Mouse (Mus musculus): Measurements from ENCODE around the gene Dmbx1. TPM values are rescaled to one million over a fixed set of nuclear protein-coding genes. Genes with fewer than 3 reads are reported as not detected.

The Dmbx1 gene
- not detected for total RNA-seq (2021)
- long read RNA-seq, experiment 1: 0 reads
- long read RNA-seq, experiment 2: 0 reads

DNA sequence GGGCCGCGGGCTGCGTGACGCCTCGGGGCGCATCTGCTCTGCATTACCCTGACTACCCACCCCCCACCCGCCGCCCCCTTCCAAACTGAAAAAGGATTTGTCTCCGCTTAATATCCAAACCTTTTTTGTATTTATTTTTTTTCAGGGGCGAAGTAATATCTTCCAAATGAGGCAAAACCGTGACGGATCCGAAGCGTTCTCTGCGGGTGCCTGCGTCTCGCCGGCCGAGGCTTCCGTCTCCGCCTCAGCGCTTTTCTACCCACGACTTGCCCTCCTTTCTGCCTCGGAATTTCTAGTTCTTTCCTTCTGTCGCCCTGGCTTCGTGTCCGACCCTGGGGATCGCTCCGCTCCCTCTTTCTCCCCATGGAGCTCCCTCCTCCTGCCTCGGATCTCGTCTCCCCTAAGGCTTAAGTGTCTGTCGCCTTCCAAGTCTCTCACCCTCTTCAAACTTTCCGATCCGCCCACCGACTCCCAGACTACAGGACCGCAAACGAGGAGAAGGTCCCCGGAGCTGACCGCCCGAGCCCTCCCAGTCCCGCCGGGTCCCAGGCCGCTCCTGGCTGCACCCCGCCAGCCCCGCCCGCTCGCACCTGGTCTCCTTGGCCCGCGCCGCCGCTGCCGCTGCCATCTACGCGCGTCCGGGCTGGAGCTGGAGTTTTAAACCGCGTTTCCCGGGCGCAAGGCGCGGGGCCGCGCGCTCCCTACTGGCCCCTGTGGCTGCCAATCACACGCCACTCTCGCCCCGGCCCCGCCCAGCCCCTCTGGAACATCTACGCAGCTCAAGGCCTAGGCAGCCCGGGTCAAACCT lies at the start of gene Dmbx1:
Gene Dmbx1, minus strand, starts transcription at position 632 of the 808 bp plus-strand sequence.
- DNase-seq: peak; percentile 11 to 39

DNA sequence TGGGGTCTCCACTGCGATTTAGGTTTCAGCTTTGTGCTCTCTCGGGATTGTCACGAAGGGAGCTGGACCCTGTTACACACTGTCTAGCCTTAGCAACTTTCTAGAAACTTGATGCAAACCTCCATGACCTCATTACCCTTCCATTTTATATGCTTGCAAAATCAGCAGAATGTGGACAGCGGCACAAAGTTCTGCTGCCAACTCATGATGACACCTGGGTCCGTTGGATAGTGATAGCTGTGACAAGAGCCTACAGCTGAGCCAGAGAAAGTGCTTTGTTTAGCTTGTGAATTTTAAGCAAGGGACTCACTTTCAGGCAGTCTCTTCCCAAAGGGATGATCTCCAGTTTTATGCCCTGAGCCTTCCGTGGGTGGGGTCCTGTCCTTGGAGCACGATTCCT lies 49.7 kb upstream of the Dmbx1 start:
- no peak for DNase-seq

DNA sequence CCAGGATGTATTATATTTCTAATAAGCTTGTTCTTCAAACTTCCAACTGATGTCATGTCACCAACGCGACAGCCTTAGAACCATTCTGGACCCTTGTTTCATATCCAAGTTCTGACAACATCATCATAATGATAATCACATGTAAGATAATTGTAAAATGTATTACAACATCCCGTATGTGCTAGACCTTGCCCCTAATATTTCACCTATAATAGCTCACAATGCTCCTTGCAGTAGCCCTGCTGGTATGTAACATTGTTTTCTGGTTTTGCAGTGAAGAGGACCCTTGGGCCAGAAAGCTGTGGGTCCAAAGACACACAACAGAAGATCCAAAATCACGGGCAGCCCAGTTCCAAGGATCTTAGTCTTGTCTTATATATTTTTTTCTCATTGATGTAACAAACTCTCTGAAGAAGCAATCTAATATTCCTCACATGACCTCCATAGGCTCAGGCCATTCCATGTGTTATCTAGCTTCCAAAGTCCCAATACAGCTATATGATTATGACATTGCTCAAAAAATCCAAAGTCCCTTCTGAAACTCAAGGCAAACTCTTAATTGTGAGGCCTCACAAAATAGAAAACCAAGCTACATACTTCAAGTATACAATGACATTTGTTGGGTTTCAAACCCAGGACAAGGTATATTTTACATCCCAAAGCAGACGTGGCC lies 48.3 kb upstream of the Dmbx1 start:
- DNase-seq: no peak

DNA sequence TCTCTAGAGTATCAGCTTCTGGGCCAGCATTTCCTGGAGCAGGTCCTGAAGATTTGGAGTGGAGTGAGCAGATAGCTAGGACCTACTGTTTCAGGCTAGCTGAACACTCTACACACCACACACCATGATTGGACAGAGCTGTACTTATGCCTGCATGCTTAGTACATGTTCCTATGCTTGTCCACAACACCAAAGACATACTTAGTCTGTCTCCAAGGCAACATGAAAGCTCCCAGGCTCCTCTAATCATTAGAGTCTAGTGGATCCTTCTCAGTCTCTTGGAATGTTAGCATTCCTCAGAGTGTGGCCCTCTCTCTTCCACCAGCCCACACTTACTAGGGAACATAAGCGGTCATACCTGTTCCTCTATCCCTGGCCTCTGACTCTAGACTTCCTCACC lies 47.7 kb upstream of the Dmbx1 start:
- no peak for DNase-seq

DNA sequence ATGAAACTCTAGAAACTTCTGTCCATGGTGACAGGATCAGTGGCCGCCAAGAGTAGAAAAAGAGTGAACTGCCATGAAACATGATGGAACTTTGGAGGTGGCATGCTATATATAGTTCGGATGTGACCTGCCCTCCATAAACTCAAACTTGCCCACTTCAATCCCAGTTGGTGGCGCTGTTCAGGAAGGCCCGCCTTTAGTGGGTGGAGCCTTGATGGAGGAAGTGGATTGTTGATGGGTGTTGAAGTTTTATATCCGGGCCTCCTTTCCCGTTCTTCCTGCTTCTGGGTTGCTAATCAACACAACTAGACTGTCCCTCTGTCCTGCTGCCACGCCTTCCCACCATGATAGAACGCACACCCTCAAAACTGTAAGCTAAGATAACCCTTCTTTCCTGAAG lies 45.2 kb upstream of the Dmbx1 start:
- no peak for DNase-seq

DNA sequence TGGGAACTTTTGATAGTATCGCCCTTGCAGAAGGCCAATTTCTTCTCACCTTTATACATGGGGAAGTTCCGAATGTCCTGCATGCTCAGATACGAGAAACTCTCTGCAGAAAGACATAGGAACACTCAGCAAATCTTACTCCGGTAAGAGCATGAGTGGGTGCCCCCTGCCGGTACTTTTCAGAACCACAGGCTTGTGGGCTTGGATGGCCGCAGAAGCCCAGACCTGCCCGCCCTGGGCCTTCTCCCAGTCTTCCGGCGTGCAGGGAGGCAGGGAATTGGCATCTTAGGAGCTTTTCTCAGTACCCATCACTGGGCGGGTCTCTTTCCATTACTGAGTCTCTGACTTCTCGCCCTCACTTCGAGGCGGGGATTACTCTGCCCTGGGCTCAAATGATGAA lies 44.4 kb upstream of the Dmbx1 start:
- peak; percentile 86 to 89 for DNase-seq

DNA sequence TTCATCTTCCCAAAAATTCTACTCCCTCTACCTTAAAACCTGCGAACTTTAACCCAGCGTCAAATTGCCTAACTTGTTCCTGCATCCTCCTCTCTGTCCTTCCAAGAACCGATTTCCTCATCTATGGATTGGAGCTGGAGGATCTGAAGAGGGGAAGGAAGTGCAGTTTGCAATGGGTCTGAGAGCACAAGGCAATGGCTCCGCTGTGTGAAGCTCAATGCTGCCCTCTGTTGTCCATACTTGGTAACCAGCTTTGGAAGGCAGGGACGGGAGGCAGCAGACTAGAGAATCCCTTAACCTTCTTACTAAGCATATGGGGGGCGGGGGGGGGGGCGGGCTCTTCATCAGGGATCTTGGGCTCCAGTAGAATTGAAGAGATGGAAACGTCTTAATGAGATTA lies 41.0 kb upstream of the Dmbx1 start:
- peak; percentile 59 to 77 for DNase-seq

DNA sequence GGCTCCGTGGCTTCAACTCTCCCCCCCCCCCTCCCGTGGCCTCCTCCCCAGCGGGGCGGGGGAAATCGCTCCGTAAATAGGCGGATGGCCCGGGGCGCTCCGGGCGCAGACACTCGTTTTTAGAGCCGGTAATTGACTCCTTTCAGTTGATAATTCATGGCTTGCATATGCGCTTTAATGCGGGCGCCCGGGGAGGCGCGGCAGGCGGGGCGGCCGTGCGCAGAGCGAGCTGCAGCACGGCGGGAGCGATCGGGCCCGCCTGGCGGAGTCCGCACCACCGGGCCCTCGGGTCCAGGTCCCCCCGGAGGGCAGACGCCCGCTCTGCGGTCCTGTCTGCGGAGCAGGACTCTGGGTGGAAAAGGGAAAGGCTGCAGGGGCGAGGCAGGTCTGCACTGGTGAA lies 39.7 kb upstream of the Dmbx1 start:
- peak in 1 of 2 experiments; percentile 7 for DNase-seq

DNA sequence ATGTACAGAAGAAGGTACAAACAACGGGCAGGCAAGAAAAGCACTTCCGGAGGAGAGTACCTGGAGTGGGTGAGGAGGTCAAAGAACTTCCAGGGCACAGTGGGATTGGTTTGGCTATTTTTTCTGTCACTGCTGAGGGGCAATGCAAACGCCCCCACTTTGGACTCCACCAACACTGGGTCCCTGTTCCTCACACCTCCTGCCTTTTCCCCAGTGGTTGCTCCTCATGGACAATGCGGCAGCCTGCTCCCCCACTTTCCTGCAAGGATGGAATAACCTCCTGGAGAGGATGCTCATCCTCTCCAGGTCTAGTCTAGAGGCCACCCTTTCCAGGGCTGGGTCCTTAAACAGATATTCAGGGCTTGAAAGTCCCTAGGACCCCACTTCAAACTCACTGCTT lies 39.2 kb upstream of the Dmbx1 start:
- DNase-seq: no peak

DNA sequence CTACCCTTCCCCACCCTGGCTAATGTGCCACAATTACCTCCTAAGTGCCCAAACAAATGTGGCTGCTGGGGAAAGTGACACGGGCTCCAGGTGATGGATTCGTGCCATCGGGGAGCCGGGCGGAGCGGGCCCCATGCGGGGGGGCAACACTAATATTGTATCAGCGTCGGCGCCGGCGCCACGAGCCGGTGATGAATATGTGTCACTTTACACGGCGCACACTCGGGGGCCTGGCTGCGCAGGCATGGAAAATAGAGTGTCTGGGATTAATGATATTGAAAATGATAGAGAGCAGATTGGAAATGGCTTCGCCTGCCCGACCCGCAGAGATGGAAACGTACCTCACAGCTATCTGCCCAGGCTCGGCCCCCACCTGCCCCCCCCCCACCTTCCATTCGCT lies 32.8 kb upstream of the Dmbx1 start:
- no peak for DNase-seq

DNA sequence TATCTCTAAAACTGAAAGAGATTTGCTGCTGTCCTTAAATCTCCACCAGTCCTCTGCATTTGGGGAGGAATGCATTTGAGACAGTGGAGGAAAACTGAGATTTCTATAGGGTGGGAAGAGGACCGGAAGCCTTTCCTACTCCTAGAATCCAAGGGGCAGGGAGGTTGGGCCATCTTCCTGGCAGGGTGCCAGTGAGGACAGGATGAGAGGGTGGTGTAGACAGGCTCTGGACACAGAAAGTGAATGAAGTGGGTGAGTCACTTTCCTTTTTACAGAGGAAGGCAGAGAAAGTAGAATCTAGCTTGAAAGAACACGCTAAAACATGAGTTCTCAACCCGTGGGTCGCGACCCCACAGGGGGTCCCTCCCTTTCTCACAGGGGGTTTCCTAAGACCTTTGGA lies 24.7 kb upstream of the Dmbx1 start:
- peak; percentile 17 to 27 for DNase-seq

DNA sequence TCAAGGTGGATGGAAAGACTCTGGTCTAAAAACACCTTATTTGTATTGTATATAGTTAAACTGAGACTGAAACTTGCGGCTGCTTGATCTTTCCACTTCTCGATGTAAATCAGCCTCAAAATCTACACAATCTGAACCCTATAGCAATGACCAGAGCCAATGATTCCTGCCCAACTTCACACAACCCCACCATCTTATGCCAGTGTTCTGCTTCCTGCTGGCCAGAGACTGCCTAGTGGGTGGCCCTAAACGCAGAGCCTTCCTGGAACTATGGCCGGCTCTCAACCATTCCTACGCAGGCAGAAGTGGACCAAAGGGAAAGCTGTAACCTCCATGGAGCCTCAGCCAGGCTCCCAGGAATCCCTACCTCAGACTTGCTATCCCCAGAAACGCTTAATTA lies 24.0 kb upstream of the Dmbx1 start:
- DNase-seq: no peak

DNA sequence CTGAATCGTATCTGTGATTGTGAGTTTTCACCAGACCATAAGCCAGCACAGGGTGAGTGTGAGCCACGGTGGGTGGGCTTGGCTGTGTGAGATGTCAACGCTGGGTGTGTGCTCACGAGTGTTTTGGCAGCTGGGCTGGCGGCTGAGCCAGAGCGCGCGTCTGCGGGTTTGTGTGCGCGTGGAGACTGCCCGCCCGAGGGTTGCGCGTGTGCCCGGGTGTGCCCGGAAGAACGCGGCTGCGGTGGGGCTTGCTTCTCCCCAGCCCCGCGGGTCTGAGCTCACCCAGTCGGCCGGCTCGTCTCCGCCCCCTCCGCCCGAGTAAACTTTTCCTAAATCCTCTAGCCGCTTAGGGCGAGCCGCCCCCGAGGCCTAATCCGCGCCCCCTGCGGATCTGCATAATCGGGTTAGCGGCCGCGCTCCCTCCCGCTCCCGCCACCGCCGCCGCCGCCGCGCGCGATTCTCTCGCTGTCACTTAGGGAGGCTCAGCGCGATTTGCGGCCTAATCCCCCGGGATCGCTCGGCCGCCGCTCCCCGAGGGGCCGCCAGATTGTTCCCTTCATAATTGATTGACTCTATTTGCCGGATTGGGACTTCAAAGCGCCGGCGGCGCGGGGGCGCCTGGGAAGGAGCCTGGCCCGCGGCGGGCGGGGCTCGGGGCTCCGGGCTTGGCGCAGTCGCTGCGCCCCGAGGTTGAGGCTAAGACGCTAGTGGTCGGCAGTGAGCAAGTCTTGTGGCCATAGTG lies 23.1 kb upstream of the Dmbx1 start:
- peak; percentile 45 to 61 for DNase-seq

DNA sequence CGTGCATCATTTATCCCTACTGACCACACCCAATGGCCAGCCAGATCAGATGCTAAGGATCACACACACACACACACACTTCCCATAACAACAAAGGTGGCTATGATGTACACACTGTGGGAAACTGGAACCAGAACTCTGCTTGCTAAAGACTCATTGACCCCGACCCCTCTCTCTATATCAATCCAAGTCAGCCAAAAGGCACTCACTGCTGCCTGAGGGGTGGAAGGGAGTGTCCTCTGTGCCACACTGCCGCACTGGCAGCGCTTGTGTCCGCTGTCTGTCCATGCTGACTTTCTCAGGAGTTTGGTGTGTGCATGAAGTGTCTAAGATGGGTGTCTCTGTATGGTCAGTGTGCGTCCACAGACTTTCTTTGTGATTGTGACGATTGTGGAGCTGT lies 22.3 kb upstream of the Dmbx1 start:
- DNase-seq: no peak

DNA sequence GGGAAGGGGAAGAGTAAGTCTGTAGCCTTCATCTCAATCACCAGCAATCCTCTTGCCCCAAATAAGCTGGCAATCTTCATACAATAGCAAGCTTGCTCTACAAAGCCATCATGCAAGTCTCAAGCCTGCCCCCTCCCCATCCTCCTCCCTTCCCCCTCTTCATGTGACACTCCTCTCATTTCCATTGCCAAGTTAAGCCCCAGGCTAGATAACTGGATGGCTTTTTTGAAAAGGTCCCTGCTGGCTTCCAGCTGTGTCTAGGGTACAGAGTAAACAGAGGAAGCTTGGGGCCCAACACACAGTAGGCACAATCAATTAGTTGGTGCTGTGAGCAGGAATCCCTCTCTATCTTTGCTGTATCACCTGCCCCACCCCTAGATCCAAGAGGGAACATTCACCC lies 19.8 kb upstream of the Dmbx1 start:
- no peak for DNase-seq

DNA sequence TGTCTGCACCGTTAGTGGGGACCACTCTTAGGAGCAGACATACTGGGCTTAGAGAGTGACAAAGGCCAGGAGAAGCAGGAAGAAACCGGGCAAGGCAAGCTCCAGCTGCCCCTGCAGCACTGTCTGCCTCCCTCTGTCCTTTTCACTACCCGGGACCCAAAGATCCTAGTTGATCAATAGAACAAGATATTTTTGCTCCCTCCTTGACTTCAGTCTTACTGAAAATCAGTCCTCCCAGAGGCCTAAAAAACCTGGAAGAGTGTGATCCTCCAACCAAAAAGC lies 15.7 kb upstream of the Dmbx1 start:
- no peak for DNase-seq

DNA sequence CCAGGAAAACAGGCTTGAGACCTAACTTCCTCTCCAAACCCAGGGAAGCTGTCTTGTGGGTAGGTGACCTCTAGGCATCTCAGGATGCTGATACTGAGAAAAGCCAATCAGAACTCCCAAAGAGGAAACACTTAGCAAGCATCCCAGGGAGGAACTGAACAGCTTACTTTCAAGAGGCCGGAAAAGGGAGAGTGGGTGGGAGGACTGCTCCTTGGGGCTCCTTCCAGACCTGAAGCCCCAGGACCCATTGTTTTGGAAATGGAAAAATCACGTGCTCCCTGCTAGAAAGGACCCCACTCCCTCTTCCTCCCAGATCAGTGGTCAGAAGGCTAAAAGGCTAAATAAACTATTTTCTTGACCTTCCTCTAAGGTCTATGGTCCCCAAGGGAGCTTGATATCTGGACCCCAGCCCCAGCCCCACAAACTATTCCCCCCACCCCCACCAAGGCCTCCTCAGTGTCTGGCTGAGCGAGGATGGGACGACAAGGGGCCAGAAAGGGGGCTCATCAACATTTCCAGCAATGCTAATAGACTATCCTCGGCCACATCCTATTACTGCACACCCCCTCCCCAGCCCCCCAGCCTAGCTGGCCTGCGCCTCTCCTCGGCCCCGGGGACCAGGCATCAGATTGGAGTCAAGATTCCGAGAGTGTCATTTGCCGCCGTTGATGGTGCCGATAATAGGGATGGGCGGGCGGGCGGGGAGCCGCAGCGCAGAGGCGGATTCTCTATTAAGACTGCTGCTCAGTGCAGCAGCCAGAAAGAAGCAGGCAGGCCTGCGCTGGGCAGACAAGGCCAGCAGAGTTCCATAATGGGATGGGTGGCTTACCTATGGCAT lies 15.1 kb upstream of the Dmbx1 start:
- no peak for DNase-seq

DNA sequence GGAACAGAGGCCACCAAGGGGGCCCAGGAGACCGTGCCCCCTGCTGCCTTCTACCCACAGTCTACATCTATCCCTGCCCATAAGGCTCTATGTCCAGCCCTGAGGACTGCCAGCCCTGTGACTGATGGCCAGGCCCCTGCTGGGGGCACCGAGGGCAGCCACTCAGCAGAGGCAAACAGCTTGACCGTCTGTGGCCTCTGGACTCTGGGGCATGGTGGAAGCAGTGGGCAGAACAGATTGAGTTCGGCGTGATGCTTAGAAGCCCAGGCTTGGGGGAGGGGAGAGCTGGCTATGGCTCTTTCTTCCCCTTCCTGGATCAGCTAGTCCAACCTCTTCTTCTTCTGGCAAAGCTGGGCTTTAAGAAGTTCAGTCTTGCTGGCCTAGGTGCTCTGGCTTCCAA lies 13.8 kb upstream of the Dmbx1 start:
- DNase-seq: no peak

DNA sequence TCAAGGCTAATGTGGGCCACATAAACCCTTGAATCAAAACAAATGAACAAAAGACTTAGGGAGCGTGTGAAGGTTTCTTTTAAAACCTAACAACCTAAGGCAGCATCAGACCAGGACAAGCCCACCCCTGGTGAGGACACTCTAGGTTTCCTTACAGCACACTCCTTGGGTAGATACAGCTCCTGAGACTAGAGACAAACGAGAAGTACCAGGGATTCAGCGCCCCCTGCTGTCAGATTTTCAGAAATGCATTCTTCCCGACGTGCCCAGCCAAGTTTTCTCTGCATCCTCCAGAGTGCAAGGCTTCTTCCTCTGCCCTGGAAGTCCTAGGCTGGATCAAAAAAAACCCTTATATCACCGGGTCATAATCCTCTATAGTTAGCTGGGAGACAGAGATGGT lies 13.0 kb upstream of the Dmbx1 start:
- peak; percentile 61 to 67 for DNase-seq

DNA sequence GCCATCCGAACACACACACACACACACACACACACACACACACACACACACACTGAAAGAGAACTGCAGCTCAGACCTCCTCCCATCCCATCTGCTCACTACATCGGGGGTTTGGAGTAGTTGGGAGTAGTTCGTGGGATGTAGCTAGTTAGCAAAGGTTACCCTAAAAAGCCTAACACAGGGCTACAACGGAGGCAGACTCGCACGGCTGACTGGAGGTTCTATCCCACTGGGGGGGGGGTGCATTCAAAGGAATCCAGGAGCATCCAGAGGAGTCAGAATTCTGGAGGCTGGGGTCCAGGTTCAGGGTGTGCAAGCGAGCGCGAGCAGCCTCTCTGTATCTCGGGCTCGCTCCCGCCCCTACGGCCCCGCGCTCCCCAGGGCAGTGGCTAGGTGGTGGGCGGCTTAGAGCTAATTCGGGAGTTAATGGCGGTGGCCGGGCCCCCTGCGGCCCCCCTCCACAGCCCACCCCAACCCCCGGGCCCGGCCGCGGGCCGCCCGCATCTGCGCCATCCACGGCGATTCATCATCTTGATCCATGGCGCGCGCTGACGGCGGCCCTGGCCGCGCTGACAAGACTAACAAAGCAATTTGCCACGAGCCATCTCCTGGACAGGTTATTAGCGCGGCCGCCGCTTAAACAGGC lies 4.1 kb upstream of the Dmbx1 start:
- no peak for DNase-seq

DNA sequence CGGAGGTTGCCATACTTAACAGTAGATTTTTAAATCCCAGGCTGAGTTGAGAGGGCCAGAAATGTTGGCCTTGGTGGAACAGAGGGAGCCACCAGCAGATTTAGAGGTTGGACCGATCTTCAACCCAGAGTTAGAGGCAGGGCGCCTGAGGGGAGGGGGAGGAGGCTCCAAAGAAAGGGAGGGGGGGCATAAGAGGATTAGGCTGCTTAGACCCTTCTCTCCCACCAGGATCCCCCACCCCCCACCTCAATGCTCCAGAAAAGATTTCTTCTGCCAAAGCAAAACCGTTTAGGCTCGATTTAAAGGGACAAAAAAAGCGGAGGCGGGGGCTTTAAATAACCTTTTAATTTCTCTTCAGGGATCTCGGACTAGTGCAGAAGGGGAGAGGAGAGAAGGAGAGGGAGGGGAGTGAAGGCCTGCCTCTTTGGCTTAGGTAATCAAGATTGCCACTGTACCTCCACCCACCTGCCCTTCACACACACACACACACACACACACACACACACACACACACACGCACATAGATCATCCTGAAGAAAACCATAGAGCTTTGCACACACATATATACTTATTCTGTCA lies 1.6 kb upstream of the Dmbx1 start:
- DNase-seq: no peak

DNA sequence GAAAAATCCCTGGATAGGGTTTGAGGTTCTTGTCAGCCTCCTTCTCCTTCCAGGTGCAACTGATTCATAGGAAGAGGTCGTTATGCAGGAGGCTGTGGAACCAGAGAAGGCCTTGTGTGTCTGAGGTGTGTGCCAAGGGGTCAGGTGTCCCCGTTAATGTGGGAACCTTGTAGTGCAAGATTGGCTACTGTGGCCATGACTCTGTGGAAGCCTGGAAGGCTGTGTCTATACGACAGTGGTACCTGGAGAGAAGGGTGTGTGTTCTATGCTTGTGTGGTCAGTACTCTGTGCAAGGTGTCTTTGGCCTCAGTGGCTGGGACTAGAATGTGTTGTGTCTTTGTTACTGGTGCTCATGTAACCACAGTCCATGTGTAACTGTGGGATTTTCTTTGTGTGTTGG lies 955 bp upstream of the Dmbx1 start:
- DNase-seq: no peak

Data from adrenal gland, postnatal 36 days (tissue).